Mouse (Mus musculus) liver, adult 2 months (tissue): ENCODE results near the gene Mmp14.

Source experiments
- CTCF ChIP-seq: fragments of 200-500 bp; IDR thresholded peaks from 2 replicates; pipeline ENCODE4 v1.5.1; 2011; ENCODE audit warnings: low read depth, low read length, control low read depth
- POLR2A ChIP-seq: fragments of 200-500 bp; IDR thresholded peaks from 2 replicates; pipeline ENCODE4 v1.6.1; 2011; ENCODE audit warnings: low read length, control low read depth; ENCODE audit not compliant: insufficient read depth; ENCODE audit errors: extremely low read depth

DNA sequence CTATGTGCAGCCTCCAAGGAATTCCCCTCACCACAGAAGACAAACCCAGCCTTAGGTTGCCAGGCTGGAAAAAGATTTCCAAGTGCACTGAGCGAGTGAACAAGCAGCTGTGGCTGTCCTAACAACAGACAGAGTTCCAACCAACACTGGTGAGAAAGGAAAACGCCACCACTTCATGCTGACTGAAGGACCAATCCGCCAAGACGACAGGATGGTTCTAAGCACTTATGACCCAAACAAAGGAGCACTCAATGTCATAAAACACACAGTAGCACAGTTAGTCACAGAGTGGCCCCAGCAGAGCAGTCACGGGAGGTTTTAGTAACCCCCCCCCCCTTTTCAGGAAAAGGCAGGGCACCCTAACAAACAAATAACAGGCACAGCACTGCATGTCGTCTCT is 40.6 kb upstream of the Mmp14 start:
- TF ChIP-seq CTCF, result no peak
- TF ChIP-seq POLR2A, result no peak
